In genomic region chr3:14948067-14948800, GRCm38 (mm10) we compare ENCODE assay signal across 9 mouse cellular contexts.
DNase-seq lines count a peak whose midpoint lies in the region; ATAC-seq and TF ChIP-seq lines count a peak whose summit lies in the region.
"Had no signal": no experiment of that assay in that cellular context is flagged by ENCODE, and none has a peak within 500 bp of the region (broad histone marks: within the 10 kb centered on the region; RNA-seq: fewer than 3 reads in every experiment).

No protein-coding gene starts in this region.

- ATAC-seq in heart, embryonic 12.5 days (ENCODE audit: insufficient number of reproducible peaks, low FRiP score): no peak
- no peak for ATAC-seq in lung, postnatal 0 days
- ATAC-seq in intestine, embryonic 16.5 days: no peak

- H3K9me3 ChIP-seq in heart, embryonic 12.5 days (replicated peaks): no peaks in the 10 kb centered on the region
- no peaks in the 10 kb centered on the region for H3K9me3 ChIP-seq in lung, postnatal 0 days (ENCODE audit: low read length)
- H3K9me3 ChIP-seq in intestine, embryonic 16.5 days (ENCODE audit: control insufficient read depth, low read length): no peaks in the 10 kb centered on the region
- H3K9me3 ChIP-seq: embryonic facial prominence, embryonic 12.5 days had no signal

- DNase-seq in heart, adult 8-10 months (ENCODE audit: low spot score): peak; percentile 3
- DNase-seq in adrenal gland, postnatal 10 days: peak; percentile 69
- peak; percentile 12 to 29 for DNase-seq in heart, postnatal 14 days
- peak; percentile 29 for DNase-seq in lung, postnatal 0 days (ENCODE audit: low spot score)
- no peak for DNase-seq in embryo, embryonic 10.5 days (ENCODE audit: low spot score)
- DNase-seq in gastrocnemius, postnatal 36 days: no peak

- H3K36me3 ChIP-seq in heart, embryonic 12.5 days: no peaks in the 10 kb centered on the region
- no peaks in the 10 kb centered on the region for H3K36me3 ChIP-seq in lung, postnatal 0 days (ENCODE audit: insufficient read depth, low read length)
- H3K36me3 ChIP-seq in intestine, embryonic 16.5 days (ENCODE audit: control insufficient read depth, insufficient read depth, low read length): no peaks in the 10 kb centered on the region
- H3K36me3 ChIP-seq: embryonic facial prominence, embryonic 12.5 days had no signal

- 78% methylated on average over 6 of the region's 6 CpGs for WGBS in heart, embryonic 12.5 days
- 66% methylated on average over 6 of the region's 6 CpGs for WGBS in lung, postnatal 0 days
- WGBS in intestine, embryonic 16.5 days: 83% methylated on average over 6 of the region's 6 CpGs

- TF ChIP-seq CTCF in lung, postnatal 0 days (IDR thresholded peaks at IDR 0.05): no peak

- intact Hi-C loops in heart, postnatal 14 days (cut with DNase I): no loop called here
- intact Hi-C loops in gastrocnemius, postnatal 36 days (cut with DNase I): no loop called here

- H3K27ac ChIP-seq in heart, embryonic 12.5 days (ENCODE audit: poor library complexity, severe bottlenecking): no peak overlapping the region
- no peak overlapping the region for H3K27ac ChIP-seq in lung, postnatal 0 days (ENCODE audit: low read length)
- no peak overlapping the region for H3K27ac ChIP-seq in intestine, embryonic 16.5 days (ENCODE audit: low read length)
- H3K27ac ChIP-seq: embryonic facial prominence, embryonic 12.5 days had no signal

- H3K4me1 ChIP-seq in heart, embryonic 12.5 days (replicated peaks): no peaks in the 10 kb centered on the region
- H3K4me1 ChIP-seq in lung, postnatal 0 days (ENCODE audit: insufficient read depth, low read depth, low read length): peaks cover 3% of the 10 kb centered on the region; the same call in 1 of the 2 replicates
- H3K4me1 ChIP-seq in intestine, embryonic 16.5 days (ENCODE audit: control insufficient read depth, insufficient read depth, low read length): no peaks in the 10 kb centered on the region
- H3K4me1 ChIP-seq: embryonic facial prominence, embryonic 12.5 days had no signal

- TF ChIP-seq EP300 in lung, postnatal 0 days (IDR thresholded peaks at IDR 0.05): no peak

- H3K9ac ChIP-seq in heart, embryonic 12.5 days: no peak overlapping the region
- no peak overlapping the region for H3K9ac ChIP-seq in lung, postnatal 0 days (replicated peaks; ENCODE audit: low read depth)
- no peak overlapping the region for H3K9ac ChIP-seq in intestine, embryonic 16.5 days (ENCODE audit: low read depth, low read length)
- H3K9ac ChIP-seq: embryonic facial prominence, embryonic 12.5 days had no signal

- H3K4me2 ChIP-seq in heart, embryonic 12.5 days: no peak overlapping the region
- H3K4me2 ChIP-seq in lung, postnatal 0 days (replicated peaks; ENCODE audit: low read depth, low read length): no peak overlapping the region
- no peak overlapping the region for H3K4me2 ChIP-seq in intestine, embryonic 16.5 days (ENCODE audit: low read depth, low read length)
- H3K4me2 ChIP-seq: embryonic facial prominence, embryonic 12.5 days had no signal

- H3K27me3 ChIP-seq in heart, embryonic 12.5 days (replicated peaks): no peaks in the 10 kb centered on the region
- H3K27me3 ChIP-seq in lung, postnatal 0 days (replicated peaks; ENCODE audit: insufficient read depth, low read length): no peaks in the 10 kb centered on the region
- H3K27me3 ChIP-seq in intestine, embryonic 16.5 days (replicated peaks; ENCODE audit: control insufficient read depth, insufficient read depth, low read length): no peaks in the 10 kb centered on the region
- H3K27me3 ChIP-seq: embryonic facial prominence, embryonic 12.5 days had no signal

- no peak overlapping the region for H3K4me3 ChIP-seq in heart, embryonic 12.5 days
- no peak overlapping the region for H3K4me3 ChIP-seq in lung, postnatal 0 days (ENCODE audit: low read depth, low read length)
- no peak overlapping the region for H3K4me3 ChIP-seq in intestine, embryonic 16.5 days (ENCODE audit: low read length)
- H3K4me3 ChIP-seq: embryonic facial prominence, embryonic 12.5 days had no signal

Comparison
In these comparisons a context has a peak if more than half of its experiments do, and no peak if none do; other contexts are left out.
1. DNase-seq: peak in heart, adult 8-10 months (single experiment), adrenal gland, postnatal 10 days (single experiment), heart, postnatal 14 days (2 of 2) and lung, postnatal 0 days (single experiment); none in embryo, embryonic 10.5 days (single experiment) and gastrocnemius, postnatal 36 days (0 of 2).